Mouse (Mus musculus) CH12.LX (cell line): ENCODE results near the gene Eif4a3. TPM values are rescaled to one million over a fixed set of nuclear protein-coding genes. Genes with fewer than 3 reads are reported as not detected.
"Not testable (repeated sequence)": the region's sequence is repeated elsewhere in the genome, so short reads cannot be mapped to it uniquely, and the experiment has no call there.

Experiments
- DNase-seq: peaks from one replicate; pipeline ENCODE4 v3.0.0-alpha.2; 2013; ENCODE audit errors: extremely low read depth
- H3K27ac ChIP-seq: 2 replicates; pipeline ENCODE4 v1.5.1; 2012; ENCODE audit warnings: low read depth, mild to moderate bottlenecking, control low read depth, moderate library complexity; ENCODE audit not compliant: insufficient read depth
- H3K27me3 ChIP-seq: replicated peaks from 2 replicates; pipeline ENCODE3; 2012; ENCODE audit warnings: inconsistent platforms
- H3K36me3 ChIP-seq, 2 experiments: replicated peaks in 1 of 2; 2 replicates each; pipeline versions ENCODE3 to v1.6.1; 2012; ENCODE audit warnings: inconsistent platforms in 1 of 2, low read length in 1 of 2, mild to moderate bottlenecking in 1 of 2, mixed read lengths in 1 of 2, moderate library complexity in 1 of 2; ENCODE audit not compliant: control insufficient read depth in 1 of 2, insufficient read depth in 1 of 2
- H3K4me1 ChIP-seq, 2 experiments: 2 replicates each; pipeline ENCODE4 v1.6.1; 2012; ENCODE audit warnings: inconsistent platforms in 1 of 2, moderate library complexity in 1 of 2; ENCODE audit not compliant: insufficient read depth in 2 of 2, control insufficient read depth in 1 of 2
- H3K4me2 ChIP-seq: 2 replicates; pipeline ENCODE4 v1.6.1; 2012; ENCODE audit warnings: low read depth, mild to moderate bottlenecking, control low read depth; ENCODE audit not compliant: poor library complexity, insufficient read depth, severe bottlenecking
- H3K4me3 ChIP-seq, 3 experiments: fragments of 150-350 bp in 1 of 3; sonication (generic) in 1 of 3; replicated peaks in 1 of 3; 2 replicates each; pipeline versions ENCODE3 to v1.5.1; 2011 to 2012; ENCODE audit warnings: low read depth in 2 of 3, low read length in 2 of 3, mild to moderate bottlenecking in 2 of 3, moderate library complexity in 2 of 3, control low read depth in 1 of 3, improper control_type of control experiment in 1 of 3, inconsistent platforms in 1 of 3, mixed read lengths in 1 of 3; ENCODE audit not compliant: poor library complexity in 1 of 3
- H3K79me2 ChIP-seq: replicated peaks from 2 replicates; pipeline ENCODE4 v1.6.1; 2012; ENCODE audit warnings: mild to moderate bottlenecking, moderate library complexity; ENCODE audit not compliant: control insufficient read depth, poor library complexity, insufficient read depth, severe bottlenecking; ENCODE audit errors: extremely low read depth
- H3K9ac ChIP-seq: 2 replicates; pipeline ENCODE4 v1.6.1; 2012; ENCODE audit warnings: low read depth, mild to moderate bottlenecking, control low read depth, moderate library complexity; ENCODE audit not compliant: insufficient read depth
- H3K9me3 ChIP-seq: replicated peaks from 2 replicates; pipeline ENCODE3; 2012; ENCODE audit warnings: low read length, inconsistent platforms, mixed read lengths
- CHD2 ChIP-seq: IDR thresholded peaks from 2 replicates; pipeline ENCODE4 v1.6.1; 2011; ENCODE audit warnings: low read length, improper control_type of control experiment
- ELF1 ChIP-seq: IDR thresholded peaks from 2 replicates; pipeline ENCODE4 v1.6.1; 2014; ENCODE audit warnings: low read depth, mild to moderate bottlenecking, inconsistent platforms, low read length, improper control_type of control experiment
- EP300 ChIP-seq: IDR thresholded peaks from 2 replicates; pipeline ENCODE4 v1.6.1; 2011; ENCODE audit warnings: low read length, improper control_type of control experiment
- ETS1 ChIP-seq: conservative IDR thresholded peaks from 2 replicates; pipeline ENCODE4 v1.6.1; 2012; ENCODE audit warnings: low read depth, mild to moderate bottlenecking, inconsistent platforms, low read length, improper control_type of control experiment, moderate library complexity
- HCFC1 ChIP-seq: IDR thresholded peaks from 2 replicates; pipeline ENCODE4 v1.6.1; 2012; ENCODE audit warnings: low read depth, mild to moderate bottlenecking, inconsistent platforms, low read length, improper control_type of control experiment
- MXI1 ChIP-seq: IDR thresholded peaks from 2 replicates; pipeline ENCODE4 v1.6.1; 2011; ENCODE audit warnings: mild to moderate bottlenecking, low read depth, low read length, improper control_type of control experiment
- MYC ChIP-seq: IDR thresholded peaks from 2 replicates; pipeline ENCODE4 v1.6.1; 2011; ENCODE audit warnings: low read depth, mild to moderate bottlenecking, improper control_type of control experiment, low read length
- NELFE ChIP-seq: IDR thresholded peaks from 2 replicates; pipeline ENCODE4 v1.6.1; 2011; ENCODE audit warnings: low read depth, low read length, improper control_type of control experiment
- NRF1 ChIP-seq: IDR thresholded peaks from 2 replicates; pipeline ENCODE4 v1.6.1; 2014; ENCODE audit warnings: low read depth, mild to moderate bottlenecking, inconsistent platforms, low read length, improper control_type of control experiment, moderate library complexity
- RAD21 ChIP-seq: IDR thresholded peaks from 2 replicates; pipeline ENCODE4 v1.6.1; 2011; ENCODE audit warnings: low read depth, mild to moderate bottlenecking, low read length, improper control_type of control experiment, moderate library complexity
- SIN3A ChIP-seq: IDR thresholded peaks from 2 replicates; pipeline ENCODE4 v1.6.1; 2012; ENCODE audit warnings: low read length, improper control_type of control experiment, inconsistent platforms
- ZKSCAN1 ChIP-seq: IDR thresholded peaks from 2 replicates; pipeline ENCODE4 v1.6.1; 2012; ENCODE audit warnings: low read depth, inconsistent platforms, low read length, improper control_type of control experiment, borderline replicate concordance
- ZNF384 ChIP-seq: IDR thresholded peaks from 2 replicates; pipeline ENCODE4 v1.6.1; 2012; ENCODE audit warnings: low read depth, low read length, improper control_type of control experiment, inconsistent platforms
- dilution Hi-C: fragments of 300-500 bp; cut with MboI; formaldehyde crosslinking; loops from 2 replicates; pipeline ENCODE4 v1.14.3; 2020; ENCODE audit warnings: low sequenced_read_pairs; ENCODE audit not compliant: extremely low pct_unique_long_range_greater_than_20kb, extremely low pct_ligation_motif_present
- in situ Hi-C: fragments of 300-500 bp; cut with MboI; formaldehyde crosslinking; loops from 3 replicates; pipeline ENCODE4 v1.14.3; 2019; ENCODE audit warnings: low sequenced_read_pairs, low pct_ligation_motif_present, low pct_unique_long_range_greater_than_20kb, mixed read lengths
- polyA plus RNA-seq: library from polyadenylated mRNA; unstranded; fragments of >175 nt; gene quantifications from 2 replicates; pipeline ENCODE4 v1.2.1, GENCODE M21; 2012; ENCODE audit warnings: low read depth; ENCODE audit not compliant: insufficient read length
- total RNA-seq, 2 experiments: library from RNA; depleted of rRNA; stranded (reverse); fragments of 300-350 nt in 1 of 2; fragments of >200 nt in 1 of 2; gene quantifications; 2 replicates each; pipeline ENCODE4 v1.2.3; 2012 to 2014

Eif4a3 gene
- total and polyA plus RNA-seq, 3 experiments = 400 to 554 (median 402) TPM

DNA sequence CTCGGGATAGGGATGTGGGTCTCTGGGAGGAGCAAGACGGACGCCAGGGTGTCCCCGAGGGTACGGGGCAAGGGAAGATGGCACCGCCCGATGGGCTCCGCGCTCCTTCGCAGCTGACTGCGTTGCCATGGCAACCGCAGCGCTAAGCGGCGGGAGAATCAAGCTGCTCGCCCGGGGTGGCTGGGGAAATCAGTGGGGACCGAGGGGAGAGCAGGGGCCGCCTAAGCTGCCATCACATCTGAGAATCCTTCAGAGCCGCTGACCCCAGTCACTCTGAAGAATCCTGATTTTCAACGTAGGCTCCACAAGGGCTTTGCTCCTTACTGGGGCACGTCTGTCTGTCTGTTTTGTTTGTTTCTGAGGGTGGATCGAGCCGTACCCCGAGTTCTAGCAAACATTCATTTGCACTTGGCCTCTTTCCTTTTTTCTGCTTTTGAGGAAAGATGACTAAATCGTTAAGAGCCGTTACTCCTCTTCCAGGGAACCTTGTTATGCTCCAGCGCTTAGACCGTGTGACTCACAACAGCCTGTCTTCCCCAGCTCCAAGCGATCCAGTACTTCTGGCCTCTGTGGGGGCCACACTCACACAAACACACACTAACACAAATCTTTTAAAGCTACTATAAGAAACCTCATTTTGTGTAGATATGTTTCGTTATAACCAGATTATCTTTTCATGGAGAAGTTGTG lies 502 bp upstream of the Eif4a3 start:
- Histone ChIP-seq H3K27me3 (peaks cover 48% of the 10 kb centered on the region), H3K79me2 (peaks cover 36% of the 10 kb centered on the region), H3K9ac (peak overlapping the region; percentile 70), H3K4me1 (peaks cover 11 to 21% of the 10 kb centered on the region in 2 experiments), H3K9me3 (no peaks in the 10 kb centered on the region), H3K4me2 (peak overlapping the region; percentile 63), H3K4me3 (peak overlapping the region; percentile 79 to 86 (median 80)), H3K27ac (no peak overlapping the region), H3K36me3 (peaks cover 27 to 29% of the 10 kb centered on the region in 2 experiments)
- DNase-seq = peak; percentile 38
- dilution Hi-C loops = no loop called here
- in situ Hi-C loops = no loop called here
- TF ChIP-seq EP300 = no peak
- no peak; the same call in 1 of the 2 replicates for TF ChIP-seq NRF1
- no peak for TF ChIP-seq RAD21
- no peak for TF ChIP-seq ELF1
- TF ChIP-seq NELFE = no peak
- peak; percentile 96 for TF ChIP-seq MXI1
- TF ChIP-seq SIN3A = peak; percentile 99
- TF ChIP-seq MYC = no peak

DNA sequence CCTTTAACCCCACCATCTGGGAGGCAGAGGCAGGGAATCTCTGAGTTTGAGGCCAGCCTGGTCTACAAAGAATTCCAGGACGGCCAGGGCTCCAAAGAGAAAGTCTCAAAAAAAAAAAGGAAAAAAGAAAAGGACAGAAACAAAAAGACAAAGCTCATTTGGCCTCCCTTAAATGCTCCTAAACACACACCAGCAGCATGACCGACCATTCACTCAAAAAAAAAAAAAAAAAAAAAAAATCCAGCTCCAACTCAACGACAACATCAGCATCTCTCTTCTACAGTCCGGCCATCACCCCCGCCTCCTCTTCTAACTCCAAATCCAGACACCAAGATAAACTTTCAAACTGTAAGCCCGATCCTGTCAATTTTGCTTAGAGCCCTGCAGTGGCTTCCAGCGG lies 972 bp downstream of the Eif4a3 start:
- Histone ChIP-seq H3K9me3 (no peaks in the 10 kb centered on the region), H3K4me1 (peaks cover 7 to 21% of the 10 kb centered on the region in 2 experiments), H3K79me2 (peaks cover 41% of the 10 kb centered on the region), H3K27ac (no peak overlapping the region), H3K27me3 (peaks cover 34% of the 10 kb centered on the region), H3K4me2 (peak overlapping the region; percentile 97), H3K9ac (peak overlapping the region; percentile 93), H3K36me3 (peaks cover 41 to 43% of the 10 kb centered on the region in 2 experiments), H3K4me3 (peak overlapping the region; percentile 79 to 99 (median 89))
- TF ChIP-seq CHD2 = 0 out of 2 replicates have a peak, but pooled peaks have one; percentile 44
- TF ChIP-seq ZNF384 = peak; percentile 41; the same call in 1 of the 2 replicates
- TF ChIP-seq HCFC1 = no peak
- TF ChIP-seq ZKSCAN1 = no peak
- dilution Hi-C loops = no loop called here
- no peak for DNase-seq
- in situ Hi-C loops = no loop called here

DNA sequence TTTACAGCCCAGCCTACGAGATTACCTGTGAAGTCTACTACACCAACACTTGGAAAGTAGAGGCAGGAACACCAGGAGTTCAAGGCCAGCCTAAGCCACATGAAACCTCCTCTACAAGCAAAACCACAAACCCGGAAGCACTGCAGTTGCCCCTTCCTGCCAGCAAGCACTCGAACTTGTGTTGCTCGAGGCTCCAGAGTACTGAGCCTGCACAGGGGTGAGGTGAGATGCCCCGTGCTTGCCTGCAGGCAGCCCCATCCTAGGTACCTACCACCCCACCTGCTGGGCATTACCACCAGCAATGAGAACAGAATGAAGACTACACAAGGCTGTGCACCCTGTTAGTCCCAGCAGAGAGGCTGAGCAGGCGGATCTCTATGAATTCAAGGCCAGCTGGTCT lies 1.9 kb downstream of the Eif4a3 start:
- in situ Hi-C loops (no loop called here), dilution Hi-C loops (no loop called here)
- Histone ChIP-seq H3K9ac (peak overlapping the region; percentile 93), H3K36me3 (peaks cover 50 to 53% of the 10 kb centered on the region in 2 experiments), H3K27ac (no peak overlapping the region), H3K4me3 (peak overlapping the region in 2 of 3 experiments; percentile 7 to 89), H3K4me2 (peak overlapping the region; percentile 97), H3K4me1 (peaks cover 7 to 21% of the 10 kb centered on the region in 2 experiments), H3K79me2 (peaks cover 41% of the 10 kb centered on the region), H3K27me3 (peaks cover 24% of the 10 kb centered on the region), H3K9me3 (no peaks in the 10 kb centered on the region)
- no peak for TF ChIP-seq ETS1
- peak; percentile 61 for TF ChIP-seq ELF1
- DNase-seq = peak; percentile 33

DNA sequence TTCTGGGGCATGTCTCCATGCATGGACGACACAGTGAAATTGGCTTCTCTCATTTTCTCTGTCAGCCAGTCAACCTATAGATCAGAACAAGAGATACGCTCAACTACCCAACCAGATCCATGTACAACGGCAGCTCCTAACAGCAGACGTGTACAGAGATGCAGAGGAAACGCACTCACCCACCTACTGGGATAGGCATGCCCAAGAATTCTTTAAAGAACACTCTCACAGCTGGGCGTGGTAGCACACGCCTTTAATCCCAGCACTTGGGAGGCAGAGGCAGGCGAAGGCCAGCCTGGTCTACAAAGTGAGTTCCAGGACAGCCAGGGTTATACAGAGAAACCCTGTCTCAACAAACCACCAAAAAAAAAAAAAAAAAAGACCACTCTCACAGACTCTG lies 7.0 kb downstream of the Eif4a3 start:
- H3K9me3 ChIP-seq, DNase-seq, H3K4me2 ChIP-seq, H3K4me1 ChIP-seq, dilution Hi-C loops, H3K27ac ChIP-seq, H3K9ac ChIP-seq, H3K4me3 ChIP-seq, in situ Hi-C loops, H3K27me3 ChIP-seq: not testable (repeated sequence)
- H3K36me3 ChIP-seq = peaks cover 93 to 96% of the 10 kb centered on the region in 2 experiments
- peaks cover 22% of the 10 kb centered on the region for H3K79me2 ChIP-seq
